Mouse (Mus musculus) kidney, postnatal 10 days (tissue): ENCODE results near the gene Ly6g5b.
"Not testable (repeated sequence)": the region's sequence is repeated elsewhere in the genome, so short reads cannot be mapped to it uniquely, and the experiment has no call there.

Experiments used
- DNase-seq: peaks from one replicate; pipeline ENCODE4 v3.0.0; 2021; ENCODE audit warnings: mixed read lengths

Gene Ly6g5b

DNA sequence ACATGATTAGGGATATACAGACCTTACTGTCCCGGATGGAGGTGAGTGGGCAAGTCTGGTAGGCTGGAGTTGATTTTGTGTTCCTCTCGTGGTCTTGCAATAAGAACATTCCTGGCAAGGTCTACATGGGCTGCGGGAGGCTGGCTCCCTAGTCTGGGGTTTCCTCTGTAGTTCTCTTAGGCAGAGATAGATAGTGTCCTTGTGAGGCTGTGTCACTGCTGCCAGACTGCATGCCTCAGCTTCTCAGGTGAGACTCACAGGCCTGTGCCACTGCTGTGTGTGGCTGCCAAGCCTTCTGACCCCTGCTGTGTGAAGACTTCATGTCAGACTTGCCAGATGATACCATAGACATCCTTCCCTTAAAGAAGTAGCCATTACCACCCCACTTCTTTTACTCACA lies 24.0 kb upstream of the Ly6g5b start:
- no peak for DNase-seq

DNA sequence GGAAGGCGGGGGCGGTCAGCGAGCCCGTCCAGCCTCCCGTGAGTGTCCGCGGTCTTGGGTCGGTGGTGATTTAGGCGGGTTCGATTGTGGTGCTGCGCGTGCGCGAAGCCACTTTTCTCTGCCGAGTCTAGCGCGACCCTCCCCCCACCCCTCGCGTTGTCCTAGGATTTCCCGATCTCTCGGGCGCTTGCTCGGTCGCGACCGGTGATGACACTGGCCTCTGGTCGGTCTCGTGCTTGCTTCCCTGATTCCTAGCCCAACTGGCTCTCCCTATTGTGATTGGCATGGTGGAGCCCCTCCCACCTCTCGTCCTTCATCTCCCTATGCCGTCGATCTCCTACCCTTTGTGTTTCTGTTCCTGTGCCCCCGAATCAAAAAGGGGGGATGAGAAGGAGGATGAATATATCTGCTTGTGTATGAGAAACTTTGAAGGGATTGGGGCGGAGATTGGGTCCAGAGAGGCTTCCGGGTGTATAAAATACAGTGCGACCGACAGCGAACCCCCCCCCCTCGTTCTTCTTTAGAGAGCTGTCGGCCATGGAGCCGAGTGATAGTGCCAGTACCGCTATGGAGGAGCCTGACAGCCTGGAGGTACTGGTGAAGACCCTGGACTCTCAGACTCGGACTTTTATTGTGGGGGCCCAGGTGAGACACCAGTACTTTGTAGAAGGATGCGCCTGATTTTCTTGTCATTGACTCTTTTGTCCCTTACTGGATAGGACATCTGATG lies 20.5 kb upstream of the Ly6g5b start:
- DNase-seq = no peak

DNA sequence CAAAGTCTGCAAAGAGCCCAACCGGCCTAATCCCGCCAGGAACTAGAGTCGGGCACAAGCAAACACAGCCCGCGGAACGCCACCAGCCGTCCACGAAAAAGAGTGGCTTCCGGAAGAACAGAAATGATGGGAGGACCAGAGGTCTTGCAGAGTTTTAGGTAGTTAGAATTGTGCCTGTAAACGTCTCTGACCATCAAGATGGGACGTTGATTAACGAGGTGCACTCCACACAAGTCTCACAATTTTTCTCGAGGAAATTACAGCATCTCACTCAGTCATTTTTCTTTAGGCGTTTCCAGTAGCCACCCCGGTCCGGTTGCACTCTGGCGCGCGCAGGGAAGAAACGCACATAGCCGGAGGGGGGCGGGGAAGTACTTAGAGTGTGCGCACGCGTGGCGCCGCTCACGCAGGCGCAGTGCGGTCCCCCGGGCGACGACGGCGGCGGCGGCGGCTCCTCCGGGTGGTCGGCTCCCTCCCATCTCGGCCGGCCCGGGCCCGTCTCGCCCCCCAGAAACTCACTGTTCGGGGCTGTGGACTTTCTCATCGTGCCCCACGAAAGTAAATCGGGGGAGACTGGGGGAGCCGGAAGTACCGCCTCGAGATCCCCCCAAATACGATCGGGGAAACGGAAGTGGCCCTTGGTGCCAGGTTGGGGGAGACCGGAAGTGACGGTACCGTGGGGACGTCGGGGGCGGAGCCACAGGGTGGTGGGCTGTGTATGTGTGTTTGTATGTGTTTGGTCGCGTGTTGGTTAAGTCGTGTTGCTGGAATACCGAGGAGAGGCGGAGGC lies 19.8 kb upstream of the Ly6g5b start, which contains the start of gene Bag6:
TSS of gene Bag6 (plus strand) at position 378 of the 790 bp plus-strand sequence.
- DNase-seq = peak; percentile 97

DNA sequence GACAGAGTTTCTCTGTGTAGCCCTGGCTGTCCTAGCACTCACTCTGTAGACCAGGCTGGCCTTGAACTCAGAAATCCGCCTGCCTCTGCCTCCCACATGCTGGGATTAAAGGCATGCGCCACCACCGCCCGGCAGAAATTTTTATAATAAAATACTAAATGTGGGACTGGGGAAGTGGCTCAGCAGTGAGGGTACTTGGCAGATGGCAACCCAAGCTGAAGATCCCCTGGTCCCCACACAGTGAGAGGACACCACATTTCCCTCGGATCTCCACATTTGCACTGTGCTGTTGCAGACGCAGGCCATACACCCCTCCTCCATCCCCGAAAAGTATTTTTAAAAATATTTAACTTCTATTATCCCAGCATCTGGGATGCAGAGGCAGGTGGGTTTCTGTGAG lies 18.3 kb upstream of the Ly6g5b start:
- DNase-seq = no peak

DNA sequence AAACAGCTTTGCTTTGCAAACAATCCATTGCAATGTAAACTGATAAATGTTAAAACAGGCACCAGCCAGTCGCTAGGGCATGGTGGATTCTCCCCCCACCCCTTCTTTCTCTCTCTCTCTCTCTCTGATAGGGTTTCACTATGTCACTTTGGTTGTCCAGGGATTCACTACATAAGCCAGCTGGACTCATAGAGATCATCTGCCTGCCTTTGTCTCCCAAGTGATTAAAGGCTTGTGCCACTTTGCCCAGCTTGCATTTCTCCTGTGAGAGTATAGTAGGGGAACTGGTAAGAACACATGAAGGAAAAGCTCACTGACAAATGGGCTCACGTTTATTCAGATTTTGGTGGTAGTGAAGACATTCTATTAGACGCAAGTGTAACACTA lies 16.9 kb upstream of the Ly6g5b start:
- no peak for DNase-seq

DNA sequence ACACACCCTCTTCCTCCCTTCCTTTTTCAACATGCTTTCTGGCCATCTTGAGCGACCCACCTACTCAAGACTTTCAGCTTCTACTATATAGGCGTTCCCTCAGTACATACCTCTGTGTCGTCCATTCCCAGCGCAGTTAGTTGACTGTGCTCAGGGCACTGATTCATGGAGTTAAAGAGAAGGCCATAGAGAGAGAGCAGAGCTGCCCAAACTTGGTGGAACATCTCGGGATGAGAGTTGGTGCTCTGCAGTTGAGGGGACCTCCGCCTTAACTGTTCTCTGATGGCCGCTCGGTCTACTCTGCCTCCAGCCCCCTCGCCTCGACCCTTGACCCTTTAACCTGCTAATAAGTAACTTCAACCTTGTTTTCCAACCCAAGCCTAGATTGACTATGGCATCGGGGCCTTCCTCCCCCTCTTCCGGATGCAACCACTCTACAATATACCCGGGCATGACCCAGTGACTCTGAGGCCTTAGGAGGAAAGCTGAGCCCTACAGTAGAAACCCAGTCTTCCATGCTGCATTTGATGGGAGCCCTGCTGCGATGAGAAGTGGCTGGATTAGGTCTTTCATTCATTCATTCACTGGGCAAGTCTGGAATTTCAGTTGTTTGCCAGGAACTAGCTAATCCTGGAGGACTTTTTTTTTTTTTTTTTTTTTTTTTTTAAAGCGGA lies 16.4 kb upstream of the Ly6g5b start, which contains the start of gene Apom:
TSS of gene Apom (minus strand) at position 551 of the 674 bp plus-strand sequence.
- DNase-seq = no peak

DNA sequence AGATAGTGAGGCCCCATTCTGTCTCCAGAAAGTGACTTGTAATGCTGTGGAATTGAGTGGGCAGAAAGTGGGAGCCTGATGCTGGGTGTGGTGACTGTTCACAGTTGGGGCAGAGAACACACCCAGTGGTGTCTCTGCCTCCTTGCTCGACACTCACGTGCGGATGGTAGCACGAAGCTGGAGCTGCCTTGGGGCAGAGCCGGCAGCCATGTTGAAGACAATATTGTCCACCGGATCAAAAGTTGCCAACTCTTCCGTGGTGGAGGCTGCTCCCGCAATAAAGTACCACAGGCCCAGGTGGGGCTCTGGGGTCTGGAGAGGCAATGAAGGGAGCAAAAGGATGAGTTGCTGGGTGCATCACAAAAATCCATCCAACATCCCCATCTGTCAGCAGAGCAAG lies 15.8 kb upstream of the Ly6g5b start:
- no peak for DNase-seq

DNA sequence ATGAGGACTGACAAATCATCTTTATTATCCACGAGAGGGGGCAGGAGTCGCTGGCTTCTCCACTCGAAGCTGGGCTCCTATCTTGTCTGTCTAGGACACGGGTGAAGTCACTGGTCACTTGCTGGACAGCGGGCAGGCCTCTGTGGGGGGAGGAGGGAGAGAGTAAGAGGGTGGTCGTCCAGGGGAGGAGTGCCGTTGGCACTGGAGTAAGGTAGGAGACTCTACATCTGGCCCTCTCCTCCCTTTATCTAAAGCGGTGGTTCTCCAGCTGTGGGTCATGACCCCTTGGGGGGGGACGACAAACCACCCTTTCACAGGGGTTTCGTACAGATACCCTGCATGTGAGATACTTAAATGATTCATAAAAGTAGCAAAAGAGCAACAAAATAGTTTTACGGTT lies 13.8 kb upstream of the Ly6g5b start:
- no peak for DNase-seq

DNA sequence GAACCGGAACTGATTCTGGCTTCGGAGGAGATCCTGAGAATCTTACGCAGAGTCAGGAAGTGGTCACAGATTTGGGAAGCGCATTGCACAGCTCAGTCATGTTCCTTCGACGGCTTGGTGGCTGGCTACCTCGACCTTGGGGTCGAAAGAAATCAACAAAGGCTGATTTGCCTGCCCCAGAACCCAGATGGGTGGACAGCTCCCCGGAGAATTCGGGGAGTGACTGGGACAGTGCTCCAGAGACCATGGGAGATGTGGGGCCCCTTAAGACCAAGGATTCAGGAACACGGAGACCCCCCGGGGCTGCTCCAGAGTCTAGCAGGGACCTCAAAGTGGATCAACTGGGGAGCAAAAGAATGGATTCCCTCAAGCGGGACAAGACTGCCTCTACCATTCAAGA lies 11.8 kb upstream of the Ly6g5b start:
- DNase-seq = no peak

DNA sequence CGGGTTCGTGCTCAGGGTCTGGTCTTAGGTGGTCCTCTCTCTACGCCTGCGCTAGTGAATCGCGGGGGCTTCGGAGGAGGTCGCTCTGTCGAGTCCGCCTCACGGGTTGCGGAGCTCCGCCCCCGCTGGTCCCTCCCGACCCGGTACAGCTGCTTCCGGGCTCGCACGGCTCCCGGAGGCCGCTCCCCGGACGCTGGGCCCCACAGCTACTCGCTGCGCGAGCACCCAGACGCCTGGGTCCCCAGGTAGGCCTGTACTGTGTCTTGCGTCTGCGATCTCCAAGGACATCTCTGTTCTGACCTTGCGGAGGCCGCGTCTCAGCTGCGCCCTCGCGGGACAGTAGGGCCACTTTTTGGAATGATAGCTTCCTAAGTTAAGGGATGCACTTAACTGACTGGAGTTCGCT lies 11.0 kb upstream of the Ly6g5b start, which contains the start of gene D17H6S53E:
TSS of gene D17H6S53E (plus strand) at position 168 of the 406 bp plus-strand sequence.
- peak; percentile 87 for DNase-seq

DNA sequence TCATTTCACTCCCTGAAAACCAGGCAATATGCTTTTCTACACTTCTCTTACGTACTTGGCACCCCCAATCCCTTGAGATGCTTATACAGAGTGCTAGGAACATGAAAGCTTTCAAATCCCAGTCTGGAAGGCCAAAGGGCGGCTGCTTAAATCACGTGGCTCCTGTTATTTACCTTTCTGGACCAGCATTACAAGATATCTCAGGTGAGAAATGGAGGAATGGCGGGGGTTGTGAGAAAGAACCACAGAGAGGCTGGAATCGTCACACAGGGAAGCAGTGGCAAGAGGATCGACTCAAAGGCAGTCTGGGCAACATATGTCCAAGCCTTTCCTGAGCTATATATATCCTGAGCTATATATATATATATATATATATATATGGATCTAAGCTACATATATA lies 10.3 kb upstream of the Ly6g5b start:
- no peak for DNase-seq

DNA sequence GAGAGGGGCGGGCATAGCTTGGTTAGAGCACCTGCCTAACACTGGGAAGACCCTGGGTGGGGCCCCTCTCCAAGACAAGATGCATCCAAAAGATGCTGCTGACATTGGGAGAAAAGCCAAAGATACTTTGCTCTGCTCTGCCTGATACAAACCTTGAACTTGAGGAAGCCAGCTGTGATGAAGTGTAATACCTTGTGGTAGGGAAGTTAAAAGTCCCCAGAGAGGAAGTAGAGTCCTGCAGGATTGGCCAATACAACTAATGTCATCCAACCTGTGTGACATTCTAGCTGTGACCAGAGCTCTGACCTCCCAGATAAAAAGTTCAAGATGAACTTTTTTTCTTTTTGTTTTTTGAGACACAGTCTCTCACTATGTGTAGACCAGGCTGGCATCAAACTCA lies 9.9 kb upstream of the Ly6g5b start:
- no peak for DNase-seq

DNA sequence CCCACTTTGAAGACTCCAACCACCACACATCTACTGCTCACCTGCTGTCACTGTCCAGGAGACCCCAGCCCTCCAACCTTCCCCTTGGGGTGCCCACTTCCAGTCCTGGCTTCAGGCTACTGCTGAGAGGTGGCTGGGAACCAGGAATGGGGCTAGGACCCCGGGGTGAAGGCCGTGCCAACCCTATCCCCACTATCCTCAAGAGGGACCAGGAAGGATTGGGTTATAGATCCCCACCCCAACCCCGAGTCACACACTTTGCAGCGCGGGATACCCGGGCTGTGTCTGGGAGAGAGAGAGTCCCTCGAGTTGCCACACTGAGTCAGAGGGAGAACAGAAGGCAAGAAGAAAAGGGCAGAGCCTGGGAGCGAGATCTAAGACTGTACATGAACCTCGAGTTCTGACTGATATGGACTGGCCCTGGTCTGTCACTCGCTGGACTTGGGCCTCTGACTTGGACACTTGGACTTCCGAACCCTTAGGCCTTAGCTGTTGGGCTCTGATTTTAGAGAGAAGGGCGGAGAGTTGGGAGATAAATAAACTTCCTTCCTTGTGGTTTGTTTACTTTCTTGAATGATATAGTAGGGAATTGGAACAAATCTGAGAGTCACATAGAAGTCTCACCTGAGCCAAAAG lies 9.2 kb upstream of the Ly6g5b start:
- not testable (repeated sequence) for DNase-seq

DNA sequence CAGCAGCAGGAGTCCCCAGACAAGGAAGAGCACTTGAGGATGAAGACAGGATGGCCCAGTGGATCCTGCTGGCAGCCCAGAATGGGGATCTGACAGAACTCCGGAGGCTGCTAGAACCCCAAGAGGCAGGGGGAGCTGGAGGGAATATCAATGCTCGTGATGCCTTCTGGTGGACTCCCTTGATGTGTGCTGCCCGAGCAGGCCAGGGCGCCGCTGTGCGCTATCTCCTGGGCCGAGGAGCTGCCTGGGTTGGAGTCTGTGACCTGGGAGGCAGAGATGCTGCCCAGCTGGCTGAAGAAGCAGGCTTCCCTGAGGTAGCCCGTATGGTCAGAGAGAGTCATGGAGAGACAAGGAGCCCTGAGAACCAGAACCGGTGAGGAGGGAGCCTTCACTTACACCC lies 8.1 kb upstream of the Ly6g5b start:
- not testable (repeated sequence) for DNase-seq

DNA sequence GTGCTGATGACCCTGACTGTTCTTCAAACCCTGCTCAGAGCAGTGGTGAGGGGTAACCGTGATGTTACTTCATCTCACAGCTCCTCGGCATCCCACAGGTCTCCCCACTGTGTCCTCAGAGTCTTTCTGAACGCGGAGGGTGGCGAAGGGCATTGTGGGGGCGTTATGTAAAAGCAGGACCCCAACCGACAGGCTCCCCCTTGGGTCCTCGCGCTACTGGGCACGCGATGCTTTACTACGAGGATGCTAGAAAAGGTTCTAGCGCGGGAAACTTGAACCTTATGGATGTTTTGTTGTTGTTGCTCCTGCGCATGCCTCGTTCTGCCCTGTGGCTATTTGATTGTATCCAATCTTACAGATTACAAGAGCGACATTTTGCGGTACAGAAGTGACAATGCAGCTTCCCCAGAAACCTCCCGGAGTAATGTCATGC lies 6.7 kb upstream of the Ly6g5b start, which contains the start of gene Csnk2b:
TSS of gene Csnk2b (minus strand) at position 183 of the 433 bp plus-strand sequence.
- peak; percentile 69 for DNase-seq

DNA sequence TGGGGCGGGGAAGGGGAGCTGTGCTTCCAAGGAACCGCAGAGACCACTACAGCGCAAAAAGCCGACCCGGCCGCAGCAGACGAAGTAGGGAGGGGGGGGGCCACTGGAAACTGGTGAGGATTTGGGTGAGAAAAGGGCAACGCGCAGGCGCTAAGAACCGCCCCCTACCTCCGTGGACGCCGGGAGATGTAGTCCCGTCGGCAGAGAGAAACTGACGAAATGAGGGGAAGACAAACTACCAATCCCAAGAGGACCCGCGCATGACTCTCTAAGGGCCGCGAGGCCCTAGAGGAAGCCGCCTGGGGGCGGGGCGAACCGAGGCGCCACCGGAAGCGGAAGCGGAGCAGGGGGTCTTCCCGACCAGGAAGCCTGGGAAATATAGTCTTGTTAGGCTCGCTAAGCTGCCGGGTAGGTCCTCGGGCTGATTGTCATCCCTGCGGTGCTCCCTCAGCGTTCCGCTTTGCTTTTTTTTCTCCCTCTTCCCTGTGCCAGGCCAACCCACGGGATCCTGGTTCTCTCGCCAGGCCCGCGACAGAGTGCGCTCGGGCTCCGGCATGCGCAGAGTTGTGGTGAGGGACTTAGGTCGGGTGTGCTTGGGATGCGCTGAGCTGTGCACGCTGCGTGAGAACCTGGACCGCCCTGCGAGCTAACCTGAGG lies 6.0 kb upstream of the Ly6g5b start, which contains the start of gene Gpank1:
TSS of gene Gpank1 (plus strand) at position 313 of the 657 bp plus-strand sequence.
- peak; percentile 99 for DNase-seq

DNA sequence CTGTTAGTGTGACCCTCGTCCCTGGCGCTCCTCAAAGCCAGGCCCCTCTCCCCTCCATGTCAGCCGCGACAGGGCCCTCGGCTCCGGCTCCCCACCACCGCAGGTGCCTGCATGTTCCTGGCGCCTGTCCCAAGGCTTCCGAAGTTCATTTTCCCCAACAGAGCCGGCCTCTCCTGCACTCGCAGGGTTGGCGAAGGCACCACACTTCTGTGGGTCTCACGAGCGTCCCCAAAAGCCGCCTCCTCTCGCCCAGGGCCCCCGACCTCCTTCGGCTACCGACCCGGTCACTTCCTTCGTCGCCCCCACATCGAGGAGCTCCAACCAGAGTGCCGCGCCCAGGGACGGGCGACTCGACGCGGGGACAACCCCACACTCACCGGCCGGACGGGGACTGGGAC lies 5.5 kb upstream of the Ly6g5b start:
- DNase-seq = peak; percentile 68

DNA sequence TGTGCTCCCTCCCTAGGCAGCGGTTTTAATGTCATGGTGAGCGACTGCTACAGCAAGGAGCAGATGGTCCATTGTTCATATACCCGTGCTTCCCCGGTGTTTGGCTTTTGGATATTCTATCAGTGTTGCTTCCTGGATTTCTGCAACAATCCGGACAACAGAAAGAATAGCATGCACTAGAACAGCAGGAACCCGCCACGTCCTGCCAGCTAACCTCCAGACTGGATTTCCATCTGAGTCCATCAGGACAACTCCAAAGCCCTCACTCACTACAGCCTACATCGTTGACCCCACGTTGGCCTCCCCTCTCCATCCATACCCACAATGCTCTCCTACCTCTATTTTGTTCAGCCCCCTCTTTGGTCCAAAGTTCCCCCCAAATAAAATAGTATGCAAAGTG lies 3.5 kb downstream of the Ly6g5b start:
- no peak for DNase-seq

DNA sequence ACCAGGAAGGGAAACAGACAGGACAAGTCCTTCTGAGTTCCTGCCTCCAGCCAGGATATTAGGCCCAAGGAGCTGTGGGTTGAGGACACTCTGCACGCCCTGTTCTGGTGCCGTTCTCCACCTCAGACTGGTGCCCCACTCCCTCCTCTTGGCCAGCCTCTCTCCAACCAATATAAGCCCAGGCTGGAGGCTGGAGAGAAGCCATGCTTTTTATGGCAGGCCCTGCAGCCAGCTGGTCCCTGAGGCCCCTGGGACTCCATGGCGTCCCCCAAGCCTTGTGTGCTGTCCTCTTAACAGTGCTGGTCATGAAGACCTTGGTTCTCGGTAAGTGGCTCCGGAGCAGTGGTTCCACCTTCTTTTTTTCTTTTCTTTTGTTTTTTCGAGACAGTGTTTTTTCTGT lies 7.1 kb downstream of the Ly6g5b start, which contains the start of gene Ly6g5c:
TSS of gene Ly6g5c (plus strand) at position 183 of the 400 bp plus-strand sequence.
- DNase-seq = no peak

DNA sequence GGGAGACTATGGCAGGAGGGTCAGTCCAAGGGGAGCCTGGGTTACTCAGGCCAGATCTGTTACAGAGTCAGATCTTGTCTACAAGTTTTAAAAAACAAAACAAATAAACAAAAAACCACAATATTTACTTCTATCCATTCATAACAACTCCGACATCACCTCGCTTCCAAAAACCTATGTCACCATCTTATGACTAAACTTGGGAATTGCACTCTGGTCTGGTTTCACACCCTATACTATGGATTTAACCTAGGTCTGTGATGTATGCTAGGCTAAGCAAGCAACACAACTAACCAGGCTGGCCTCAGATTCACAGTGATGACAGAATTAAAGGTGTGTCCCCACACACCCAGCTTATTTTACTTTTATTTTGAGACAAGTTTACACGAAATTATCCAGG lies 8.7 kb downstream of the Ly6g5b start:
- DNase-seq = no peak

DNA sequence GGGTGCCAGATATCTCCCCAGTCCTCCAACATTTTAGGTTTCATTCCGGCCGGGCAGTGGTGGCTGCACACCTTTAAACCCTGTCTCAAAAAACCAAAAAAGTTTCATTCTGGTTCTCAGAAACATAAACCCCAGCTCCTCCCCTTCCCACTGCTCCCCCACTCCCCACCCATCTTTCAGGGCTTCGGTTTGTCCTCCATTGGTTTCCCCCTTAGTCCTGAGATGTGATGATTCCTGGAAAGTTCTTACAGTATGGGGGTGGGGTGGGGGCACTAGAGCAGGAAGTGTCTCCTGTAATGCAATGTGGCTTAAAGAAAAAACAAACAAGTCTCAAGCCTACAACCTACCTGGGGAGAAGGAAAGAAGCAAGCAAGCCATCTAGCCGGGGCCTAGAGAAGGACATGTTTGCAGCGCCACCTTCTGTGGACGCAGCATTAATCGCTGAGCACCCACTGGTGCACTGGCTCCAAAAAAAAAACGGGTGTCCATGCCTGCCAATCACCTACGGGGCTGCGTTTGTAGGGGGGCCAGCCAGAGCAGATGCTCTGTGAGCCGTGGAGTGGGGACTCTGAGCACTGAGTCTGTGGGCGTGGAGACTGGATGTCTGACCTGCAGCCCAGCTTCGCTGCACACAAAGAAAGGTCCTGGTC lies 9.4 kb downstream of the Ly6g5b start:
- peak; percentile 73 for DNase-seq

DNA sequence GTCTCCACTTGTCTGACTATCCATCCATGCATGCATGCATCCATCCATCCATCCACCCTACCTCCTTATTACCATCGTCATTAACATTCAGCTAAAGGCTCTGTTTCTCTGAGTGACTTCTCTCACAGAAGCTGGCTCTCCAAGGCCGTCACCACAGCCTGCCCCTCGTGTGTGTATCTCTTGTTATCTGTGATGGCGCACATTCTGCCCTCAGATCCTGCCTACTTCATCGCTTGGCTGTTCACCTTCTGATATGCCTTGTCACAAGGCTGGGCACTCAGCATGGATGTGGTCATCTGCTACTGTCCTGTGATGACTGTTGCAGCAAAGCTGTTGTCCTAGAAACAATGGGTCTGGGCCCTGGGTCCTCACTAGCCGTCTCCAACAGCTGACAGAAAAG lies 10.5 kb downstream of the Ly6g5b start:
- no peak for DNase-seq
